Mouse (Mus musculus): ENCODE measurements around the gene Btbd9. TPM values are rescaled to one million over a fixed set of nuclear protein-coding genes. Genes with fewer than 3 reads are reported as not detected.

The Btbd9 gene
- polyA plus RNA-seq, 1 experiment from 2014 or later, result 63.0 TPM

GRCm38 (mm10) chr17:30438786-30439185 lies 137.5 kb downstream of the Btbd9 start:
- Histone ChIP-seq H3K36me3 (no peaks in the 10 kb centered on the region), H3K27me3 (ENCODE audit: low read depth, poor library complexity, severe bottlenecking) (no peaks in the 10 kb centered on the region), H3K9me3 (replicated peaks) (no peaks in the 10 kb centered on the region), H3K27ac (replicated peaks) (no peak overlapping the region), H3K4me3 (no peak overlapping the region), H3K4me1 (peaks cover 15% of the 10 kb centered on the region)
- WGBS, result 93% methylated on average over 4 of the region's 4 CpGs
- no peak for DNase-seq (ENCODE audit: low spot score)

DNA sequence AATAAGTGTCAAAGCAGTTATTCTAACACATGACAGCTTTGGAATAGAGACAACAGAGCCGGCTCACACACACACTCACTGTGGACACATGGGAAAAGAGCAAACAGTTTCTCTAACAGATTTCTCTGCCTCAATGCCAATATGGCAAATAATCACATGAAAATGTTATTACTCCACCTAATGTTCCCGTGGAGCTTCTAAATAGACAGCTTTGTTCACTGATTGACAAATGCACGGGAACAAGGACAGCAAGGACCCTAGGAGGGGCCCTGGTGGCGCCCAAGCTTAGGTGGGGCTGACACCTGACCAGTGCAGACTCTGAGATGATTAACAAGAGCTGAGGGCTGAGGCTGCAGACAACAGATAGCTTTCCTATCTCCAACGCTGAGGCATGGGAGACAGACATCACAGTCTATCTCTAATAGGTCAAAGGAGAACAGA lies 140.2 kb downstream of the Btbd9 start:
- H3K27ac ChIP-seq (replicated peaks), result no peak overlapping the region
- WGBS, result 88% methylated on average over 5 of the region's 5 CpGs
- DNase-seq (ENCODE audit: low spot score), result no peak
- no peaks in the 10 kb centered on the region for H3K27me3 ChIP-seq (ENCODE audit: low read depth, poor library complexity, severe bottlenecking)
- no peak overlapping the region for H3K4me3 ChIP-seq
- no peaks in the 10 kb centered on the region for H3K9me3 ChIP-seq (replicated peaks)
- H3K4me1 ChIP-seq, result peaks cover 8% of the 10 kb centered on the region
- H3K36me3 ChIP-seq, result no peaks in the 10 kb centered on the region

GRCm38 (mm10) chr17:30435478-30435877 lies 140.8 kb downstream of the Btbd9 start:
- Histone ChIP-seq H3K4me3 (no peak overlapping the region), H3K27ac (replicated peaks) (no peak overlapping the region), H3K36me3 (no peaks in the 10 kb centered on the region), H3K4me1 (peaks cover 8% of the 10 kb centered on the region), H3K27me3 (ENCODE audit: low read depth, poor library complexity, severe bottlenecking) (no peaks in the 10 kb centered on the region), H3K9me3 (replicated peaks) (no peaks in the 10 kb centered on the region)
- no peak for DNase-seq (ENCODE audit: low spot score)
- 80% methylated on average over 7 of the region's 7 CpGs for WGBS

DNA sequence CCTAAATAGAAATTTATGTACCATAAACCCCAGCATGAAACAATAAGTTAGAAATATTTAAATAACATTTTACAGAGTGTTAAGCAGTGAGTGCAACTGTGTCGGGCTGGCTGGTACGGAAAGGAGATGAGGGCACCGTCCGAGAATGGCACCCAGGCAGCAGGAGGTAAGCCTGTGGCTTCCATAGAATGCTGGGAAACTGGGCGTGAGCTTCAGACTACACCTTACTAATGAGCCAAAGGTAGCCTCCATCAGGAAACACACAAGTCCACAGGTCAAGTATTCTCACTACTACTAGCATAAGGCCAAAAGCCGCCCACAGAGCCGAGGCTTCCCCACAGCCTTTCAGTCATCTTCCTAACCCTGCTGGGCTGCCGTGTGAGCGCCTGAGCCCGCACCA lies 144.2 kb downstream of the Btbd9 start:
- Histone ChIP-seq H3K27ac (replicated peaks) (no peak overlapping the region), H3K4me1 (peaks cover 5% of the 10 kb centered on the region), H3K27me3 (ENCODE audit: low read depth, poor library complexity, severe bottlenecking) (no peaks in the 10 kb centered on the region), H3K36me3 (no peaks in the 10 kb centered on the region), H3K9me3 (replicated peaks) (no peaks in the 10 kb centered on the region), H3K4me3 (no peak overlapping the region)
- WGBS, result 89% methylated on average over 10 of the region's 10 CpGs
- DNase-seq (ENCODE audit: low spot score), result no peak

DNA sequence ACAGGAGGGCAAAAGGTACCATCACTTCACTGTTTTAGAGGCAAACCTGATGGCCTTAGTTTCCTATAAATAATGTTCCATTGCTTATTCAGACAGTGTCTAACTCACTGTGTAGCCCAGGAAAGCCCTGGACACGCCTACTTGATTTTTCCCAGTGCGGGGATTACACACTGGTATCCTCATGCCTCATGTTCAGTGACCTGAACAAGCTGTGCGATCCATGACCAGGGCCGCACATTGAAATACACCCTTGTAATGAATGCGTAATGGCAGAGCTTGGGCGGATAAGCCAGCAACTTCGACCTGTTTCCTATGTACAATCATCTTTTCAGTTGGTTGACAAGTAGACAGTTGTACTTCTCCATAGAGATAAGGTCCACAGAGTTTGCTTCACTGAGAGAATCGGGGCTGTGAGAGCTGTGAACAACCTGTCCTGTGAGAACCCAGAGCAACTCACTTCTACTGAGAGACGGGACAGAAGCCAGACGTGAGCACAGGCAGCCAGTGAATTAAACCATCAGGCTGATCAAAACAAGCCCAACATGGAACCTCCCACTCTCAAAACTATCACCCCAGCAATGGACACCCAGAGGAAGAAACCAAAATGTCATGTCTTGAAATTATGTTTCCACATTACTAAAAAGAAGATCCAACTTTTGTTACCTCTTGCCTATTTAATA lies 145.2 kb downstream of the Btbd9 start:
- no peak overlapping the region for H3K4me3 ChIP-seq
- H3K27ac ChIP-seq (replicated peaks), result no peak overlapping the region
- no peaks in the 10 kb centered on the region for H3K9me3 ChIP-seq (replicated peaks)
- no peak for DNase-seq (ENCODE audit: low spot score)
- 83% methylated on average over 10 of the region's 10 CpGs for WGBS
- no peaks in the 10 kb centered on the region for H3K36me3 ChIP-seq
- peaks cover 12% of the 10 kb centered on the region for H3K4me1 ChIP-seq
- H3K27me3 ChIP-seq (ENCODE audit: low read depth, poor library complexity, severe bottlenecking), result no peaks in the 10 kb centered on the region

DNA sequence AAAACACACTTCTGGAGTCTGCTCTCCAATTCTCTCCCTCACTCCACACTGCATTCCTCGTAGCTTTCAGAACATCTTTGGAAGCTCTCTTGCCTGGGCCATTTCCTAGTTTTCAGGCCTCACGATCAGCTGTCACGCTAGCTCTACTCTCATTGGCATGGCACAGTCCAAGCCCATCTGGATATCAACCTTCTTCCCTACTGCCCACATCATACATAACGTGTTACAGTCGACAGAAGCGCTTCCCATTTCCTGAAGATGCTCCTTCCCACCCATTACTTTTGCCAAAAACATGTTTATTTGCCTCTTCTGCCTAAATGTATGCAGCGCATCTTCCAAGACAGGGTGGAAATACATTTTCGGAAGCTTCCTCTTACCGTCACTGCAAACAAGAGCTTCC lies 147.6 kb downstream of the Btbd9 start:
- Histone ChIP-seq H3K27ac (replicated peaks) (no peak overlapping the region), H3K27me3 (ENCODE audit: low read depth, poor library complexity, severe bottlenecking) (no peaks in the 10 kb centered on the region), H3K4me3 (no peak overlapping the region), H3K36me3 (no peaks in the 10 kb centered on the region), H3K9me3 (replicated peaks) (no peaks in the 10 kb centered on the region), H3K4me1 (peaks cover 15% of the 10 kb centered on the region)
- 93% methylated on average over 9 of the region's 9 CpGs for WGBS
- DNase-seq (ENCODE audit: low spot score), result no peak

DNA sequence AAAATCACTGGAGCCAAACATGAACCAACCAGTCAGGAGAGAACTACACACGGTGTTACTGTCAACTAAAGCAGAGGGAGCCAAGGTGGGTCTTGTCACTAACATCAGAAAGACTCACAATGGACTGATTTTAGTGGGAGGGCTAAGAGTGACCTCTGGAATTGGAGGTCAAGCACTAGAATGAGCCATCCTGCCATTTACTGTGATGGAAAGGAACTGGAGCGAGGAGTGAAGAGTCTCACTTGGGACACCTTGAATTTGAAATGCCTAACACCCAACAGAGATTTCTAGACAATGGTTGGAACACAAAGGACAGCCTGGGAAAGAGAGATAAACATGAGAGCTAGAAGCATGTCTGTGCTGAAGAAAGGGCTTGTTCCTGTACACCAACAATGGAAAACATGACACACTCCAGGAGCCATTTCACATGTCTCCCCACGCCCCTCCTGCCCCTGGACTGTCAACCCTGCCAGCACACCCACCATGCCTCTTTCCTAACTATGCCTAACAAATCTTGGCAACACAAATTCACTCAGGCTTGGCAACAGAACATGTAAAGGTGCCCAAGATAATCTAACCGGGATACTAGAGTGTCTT lies 152.9 kb downstream of the Btbd9 start:
- Histone ChIP-seq H3K4me1 (peaks cover 44% of the 10 kb centered on the region), H3K27ac (replicated peaks) (no peak overlapping the region), H3K27me3 (ENCODE audit: low read depth, poor library complexity, severe bottlenecking) (no peaks in the 10 kb centered on the region), H3K9me3 (replicated peaks) (no peaks in the 10 kb centered on the region), H3K36me3 (no peaks in the 10 kb centered on the region), H3K4me3 (no peak overlapping the region)
- WGBS, result 72% methylated on average over 4 of the region's 4 CpGs
- no peak for DNase-seq (ENCODE audit: low spot score)

DNA sequence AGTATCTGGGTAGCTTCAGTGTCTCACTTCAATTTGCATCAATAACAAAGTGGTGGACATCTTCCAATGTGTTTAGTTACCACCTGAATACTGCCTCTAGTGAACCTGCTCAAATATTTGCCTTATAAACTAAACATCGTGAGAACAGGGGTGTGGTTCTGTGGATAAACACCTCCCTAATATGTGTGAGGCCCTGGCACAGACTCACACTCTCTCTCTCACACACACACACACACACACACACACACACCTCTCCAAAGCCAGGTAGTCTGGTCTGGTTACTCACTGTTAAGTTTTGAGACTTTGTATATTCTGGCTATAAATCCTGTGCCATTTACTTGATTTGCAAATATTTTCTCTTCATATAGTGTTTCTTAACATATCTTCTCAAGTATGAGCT lies 154.0 kb downstream of the Btbd9 start:
- WGBS, result 77% methylated on average over 1 of the region's 1 CpGs
- H3K4me3 ChIP-seq, result no peak overlapping the region
- DNase-seq (ENCODE audit: low spot score), result no peak
- no peaks in the 10 kb centered on the region for H3K27me3 ChIP-seq (ENCODE audit: low read depth, poor library complexity, severe bottlenecking)
- no peaks in the 10 kb centered on the region for H3K36me3 ChIP-seq
- peaks cover 44% of the 10 kb centered on the region for H3K4me1 ChIP-seq
- H3K9me3 ChIP-seq (replicated peaks), result no peaks in the 10 kb centered on the region
- no peak overlapping the region for H3K27ac ChIP-seq (replicated peaks)

DNA sequence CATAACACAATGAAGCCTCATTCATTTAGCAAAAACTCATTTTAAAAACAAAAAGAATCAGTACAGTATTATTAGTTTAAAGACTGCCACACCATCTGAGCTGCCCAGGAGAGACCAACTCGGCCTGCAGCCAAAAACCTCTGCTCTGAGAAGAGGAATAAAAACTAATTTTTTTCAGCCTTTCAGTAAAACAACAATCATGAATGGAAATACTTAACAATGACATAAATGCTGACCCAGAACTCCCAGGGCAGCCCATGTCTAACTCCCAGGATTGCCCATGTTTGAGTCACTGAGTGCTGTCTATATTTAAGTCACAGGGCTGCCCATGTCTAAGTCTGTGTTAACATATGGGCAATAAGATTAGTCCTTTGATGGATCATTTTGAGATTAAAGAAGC lies 155.0 kb downstream of the Btbd9 start:
- DNase-seq (ENCODE audit: low spot score), result no peak
- Histone ChIP-seq H3K36me3 (no peaks in the 10 kb centered on the region), H3K4me3 (no peak overlapping the region), H3K9me3 (replicated peaks) (no peaks in the 10 kb centered on the region), H3K27me3 (ENCODE audit: low read depth, poor library complexity, severe bottlenecking) (no peaks in the 10 kb centered on the region), H3K4me1 (peaks cover 39% of the 10 kb centered on the region), H3K27ac (replicated peaks) (no peak overlapping the region)
- 94% methylated on average over 1 of the region's 1 CpGs for WGBS

DNA sequence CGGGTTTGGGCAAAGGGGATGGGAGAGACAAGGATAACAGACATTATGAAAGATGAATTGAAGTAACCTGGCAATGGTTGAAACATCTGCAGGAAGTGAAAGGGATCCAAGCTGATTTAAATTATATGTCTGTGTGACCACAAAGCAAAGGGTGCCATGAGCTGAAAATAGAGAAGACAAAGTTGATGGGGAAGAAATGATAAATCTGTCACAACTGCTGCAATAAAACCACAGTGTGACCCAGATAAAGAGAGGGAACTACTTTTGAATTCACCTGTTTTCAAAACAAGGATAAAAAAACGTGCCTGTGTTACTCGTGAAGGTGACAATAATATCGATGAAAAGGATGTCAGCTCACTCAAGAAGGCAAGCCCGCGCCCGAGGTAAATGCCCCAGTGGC lies 156.8 kb downstream of the Btbd9 start:
- Histone ChIP-seq H3K4me3 (no peak overlapping the region), H3K27me3 (ENCODE audit: low read depth, poor library complexity, severe bottlenecking) (no peaks in the 10 kb centered on the region), H3K36me3 (no peaks in the 10 kb centered on the region), H3K4me1 (peaks cover 31% of the 10 kb centered on the region), H3K9me3 (replicated peaks) (no peaks in the 10 kb centered on the region), H3K27ac (replicated peaks) (no peak overlapping the region)
- no peak for DNase-seq (ENCODE audit: low spot score)
- 84% methylated on average over 7 of the region's 7 CpGs for WGBS

DNA sequence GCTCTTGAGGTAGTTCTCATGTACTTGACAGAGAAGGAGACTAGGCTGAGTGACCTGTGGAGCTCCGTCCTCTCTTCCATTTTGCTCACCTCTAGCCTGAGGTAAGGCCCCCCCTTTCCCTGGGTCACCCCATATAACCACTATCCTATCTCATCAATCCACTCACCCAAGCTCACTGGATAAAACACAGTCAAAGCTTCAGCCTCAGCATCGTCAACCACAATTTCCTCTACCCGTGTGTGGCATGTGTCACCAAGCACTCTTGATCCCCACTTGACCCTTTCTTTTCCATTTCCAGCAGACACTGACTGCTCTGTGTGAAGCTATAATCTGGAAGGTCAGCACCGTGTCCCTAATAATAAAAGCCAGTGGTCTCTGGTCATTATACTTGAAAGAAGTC lies 157.8 kb downstream of the Btbd9 start:
- DNase-seq (ENCODE audit: low spot score), result no peak
- Histone ChIP-seq H3K4me1 (peaks cover 28% of the 10 kb centered on the region), H3K27me3 (ENCODE audit: low read depth, poor library complexity, severe bottlenecking) (no peaks in the 10 kb centered on the region), H3K4me3 (no peak overlapping the region), H3K36me3 (no peaks in the 10 kb centered on the region), H3K27ac (replicated peaks) (no peak overlapping the region), H3K9me3 (replicated peaks) (no peaks in the 10 kb centered on the region)
- WGBS, result 78% methylated on average over 4 of the region's 4 CpGs

- H3K4me3 ChIP-seq, result no peak overlapping the region
- no peaks in the 10 kb centered on the region for H3K27me3 ChIP-seq (ENCODE audit: low read depth, poor library complexity, severe bottlenecking)
- H3K36me3 ChIP-seq, result no peaks in the 10 kb centered on the region
- no peak for DNase-seq (ENCODE audit: low spot score)
- H3K27ac ChIP-seq (replicated peaks), result no peak overlapping the region
- H3K9me3 ChIP-seq (replicated peaks), result no peaks in the 10 kb centered on the region
- WGBS, result 82% methylated on average over 4 of the region's 4 CpGs
- H3K4me1 ChIP-seq, result peaks cover 21% of the 10 kb centered on the region
These were observed 159.2 kb downstream of the Btbd9 start for GRCm38 (mm10) chr17:30417106-30417505.

DNA sequence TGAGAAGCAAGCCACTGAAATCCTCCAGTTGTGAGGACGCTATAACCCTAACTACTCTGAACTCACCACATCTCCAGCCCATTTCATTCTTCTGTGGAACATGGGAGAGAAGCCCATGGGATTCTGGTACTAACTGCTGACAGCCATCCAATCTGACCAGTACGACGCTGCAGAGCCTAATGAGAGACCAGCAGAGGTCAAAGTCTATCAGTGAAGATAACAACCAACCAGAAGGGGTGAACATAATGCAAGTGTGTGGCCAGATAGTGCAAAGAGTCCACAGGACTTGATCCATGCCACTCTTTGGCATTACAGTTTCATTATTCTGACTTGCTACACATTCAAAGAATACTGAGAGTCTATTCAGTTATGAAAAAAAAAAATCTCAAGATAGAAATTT lies 160.6 kb downstream of the Btbd9 start:
- H3K4me3 ChIP-seq, result no peak overlapping the region
- no peak for DNase-seq (ENCODE audit: low spot score)
- no peak overlapping the region for H3K27ac ChIP-seq (replicated peaks)
- H3K9me3 ChIP-seq (replicated peaks), result no peaks in the 10 kb centered on the region
- H3K36me3 ChIP-seq, result no peaks in the 10 kb centered on the region
- 90% methylated on average over 3 of the region's 3 CpGs for WGBS
- no peaks in the 10 kb centered on the region for H3K27me3 ChIP-seq (ENCODE audit: low read depth, poor library complexity, severe bottlenecking)
- H3K4me1 ChIP-seq, result peaks cover 19% of the 10 kb centered on the region
